Mouse (Mus musculus) heart, embryonic 11.5 days (tissue): ENCODE results near the gene Gm20388. TPM values are rescaled to one million over a fixed set of nuclear protein-coding genes. Genes with fewer than 3 reads are reported as not detected.

Experiments used
- ATAC-seq: fragments of 200-750 bp; cut with Nextera tagmentation; replicated peaks from 2 replicates; pipeline ENCODE4 v1.8.0; 2017; ENCODE audit warnings: moderate library complexity; ENCODE audit not compliant: insufficient number of reproducible peaks, low FRiP score, low TSS enrichment
- H3K27ac ChIP-seq: fragments of 300-500 bp; sonication (generic); 2 replicates; pipeline ENCODE4 v1.5.1; 2014; ENCODE audit warnings: mild to moderate bottlenecking, low read depth, low read length
- H3K27me3 ChIP-seq: fragments of 300-500 bp; sonication (generic); 2 replicates; pipeline ENCODE4 v1.6.1; 2014; ENCODE audit warnings: mild to moderate bottlenecking, low read length, mixed read lengths; ENCODE audit not compliant: control insufficient read depth, insufficient read depth
- H3K36me3 ChIP-seq: fragments of 300-500 bp; sonication (generic); 2 replicates; pipeline ENCODE4 v1.6.1; 2014; ENCODE audit warnings: mild to moderate bottlenecking, low read length, moderate library complexity, mixed read lengths; ENCODE audit not compliant: control insufficient read depth, insufficient read depth
- H3K4me1 ChIP-seq: fragments of 300-500 bp; sonication (generic); 2 replicates; pipeline ENCODE4 v1.6.1; 2014; ENCODE audit warnings: low read length; ENCODE audit not compliant: control insufficient read depth, insufficient read depth
- H3K4me2 ChIP-seq: fragments of 300-500 bp; sonication (generic); 2 replicates; pipeline ENCODE4 v1.6.1; 2014; ENCODE audit warnings: mild to moderate bottlenecking, moderate library complexity
- H3K4me3 ChIP-seq: fragments of 300-500 bp; sonication (generic); 2 replicates; pipeline ENCODE4 v1.5.1; 2014; ENCODE audit warnings: low read depth, low read length
- H3K9ac ChIP-seq: fragments of 300-500 bp; sonication (generic); 2 replicates; pipeline ENCODE4 v1.6.1; 2014; ENCODE audit warnings: mild to moderate bottlenecking, low read depth, low read length, moderate library complexity
- H3K9me3 ChIP-seq: fragments of 300-500 bp; sonication (generic); replicated peaks from 2 replicates; pipeline ENCODE4 v1.6.1; 2016; ENCODE audit warnings: low read length; ENCODE audit not compliant: control insufficient read depth
- WGBS: fragments of 180-500 bp; shearing (Covaris S2); extraction: QIAGEN DNeasy Blood & Tissue Kit; methylation state at CpG from one replicate; pipeline ENCODE4 v1.1.7; 2014; ENCODE audit not compliant: insufficient replicate concordance; 5-methylcytosine and 5-hydroxymethylcytosine counted together
- polyA plus RNA-seq: library from polyadenylated mRNA; unstranded; fragments of >200 nt; fragmentation: Nextera tagmentation; extraction: Ambion mirVana; gene quantifications from 2 replicates; pipeline ENCODE4 v1.2.1, GENCODE M21; 2014

Gene Gm20388
- polyA plus RNA-seq, 1 experiment from 2014 or later = 6.4 TPM

DNA sequence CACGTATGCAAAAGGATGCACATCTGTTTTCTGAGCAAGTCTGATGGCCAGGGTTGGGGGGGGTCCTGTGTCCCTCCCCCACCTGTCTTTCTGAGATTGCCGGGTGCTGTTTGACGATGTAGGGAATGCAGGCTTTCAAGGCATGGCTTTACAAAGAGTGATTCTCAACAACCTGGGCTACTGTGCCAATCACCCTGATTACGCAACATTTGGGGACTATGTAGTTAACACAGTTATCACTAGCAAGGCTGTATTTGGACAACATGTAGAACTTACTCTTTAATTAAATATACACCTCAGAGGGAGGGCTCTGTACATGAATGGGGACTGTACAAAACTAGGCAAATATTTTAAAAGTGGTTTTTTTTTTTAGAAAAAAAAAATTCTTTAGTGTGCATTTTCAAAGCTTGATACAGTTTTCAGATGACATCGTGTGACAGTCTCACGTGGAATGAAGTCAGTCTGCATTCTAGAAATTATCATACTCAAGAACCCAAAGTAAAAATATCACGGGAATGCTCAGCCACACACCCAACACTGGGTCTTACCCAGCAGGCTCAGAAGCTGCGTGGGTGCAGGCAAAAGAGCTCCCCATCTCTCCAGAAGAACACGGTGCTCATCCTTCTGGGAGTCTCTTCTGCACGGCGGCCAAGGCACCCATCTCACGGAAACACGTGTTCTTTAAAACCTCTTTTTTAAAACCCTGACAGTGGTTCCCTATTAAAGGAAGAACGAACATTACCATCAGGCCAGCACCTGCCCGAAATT, 3930.1 kb downstream of the Gm20388 start:
- Histone ChIP-seq H3K4me1 (no peaks in the 10 kb centered on the region), H3K9ac (no peak overlapping the region), H3K27me3 (no peaks in the 10 kb centered on the region), H3K27ac (no peak overlapping the region), H3K36me3 (peaks cover 4% of the 10 kb centered on the region; the same call in 1 of the 2 replicates), H3K4me2 (no peak overlapping the region), H3K4me3 (no peak overlapping the region), H3K9me3 (no peaks in the 10 kb centered on the region)
- no peak for ATAC-seq
- WGBS = 87% methylated on average over 15 of the region's 15 CpGs

- Histone ChIP-seq H3K4me2 (no peak overlapping the region), H3K27ac (no peak overlapping the region), H3K27me3 (no peaks in the 10 kb centered on the region), H3K9ac (no peak overlapping the region), H3K36me3 (peaks cover 4% of the 10 kb centered on the region; the same call in 1 of the 2 replicates), H3K4me3 (no peak overlapping the region), H3K4me1 (no peaks in the 10 kb centered on the region), H3K9me3 (no peaks in the 10 kb centered on the region)
- no peak for ATAC-seq
- 78% methylated on average over 12 of the region's 12 CpGs for WGBS
These were observed 3931.4 kb downstream of the Gm20388 start for GRCm38 (mm10) chr8:123842086-123842485.

DNA sequence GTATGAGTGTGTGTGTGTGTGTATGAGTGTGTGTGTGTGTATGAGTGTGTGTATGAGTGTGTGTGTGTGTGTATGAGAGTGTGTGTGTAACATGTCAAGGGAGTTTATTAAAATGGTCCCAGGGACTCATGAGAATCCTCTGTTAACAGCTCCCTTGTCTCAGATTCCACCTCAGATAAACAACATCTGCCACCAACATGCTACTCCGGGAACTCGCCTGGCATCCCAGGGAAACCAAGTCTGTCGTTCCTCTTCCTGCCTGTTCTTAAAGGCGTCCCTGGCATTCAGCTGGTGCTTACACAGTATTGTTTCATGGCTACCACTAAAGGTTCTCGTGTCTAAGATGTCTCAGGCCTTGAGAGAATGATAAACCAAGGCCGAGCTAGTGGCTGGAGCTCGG, 3933.7 kb downstream of the Gm20388 start:
- Histone ChIP-seq H3K9ac (no peak overlapping the region), H3K27ac (no peak overlapping the region), H3K4me2 (no peak overlapping the region), H3K9me3 (no peaks in the 10 kb centered on the region), H3K27me3 (no peaks in the 10 kb centered on the region), H3K4me1 (no peaks in the 10 kb centered on the region), H3K36me3 (no peaks in the 10 kb centered on the region), H3K4me3 (no peak overlapping the region)
- WGBS = 79% methylated on average over 7 of the region's 7 CpGs
- ATAC-seq = no peak

DNA sequence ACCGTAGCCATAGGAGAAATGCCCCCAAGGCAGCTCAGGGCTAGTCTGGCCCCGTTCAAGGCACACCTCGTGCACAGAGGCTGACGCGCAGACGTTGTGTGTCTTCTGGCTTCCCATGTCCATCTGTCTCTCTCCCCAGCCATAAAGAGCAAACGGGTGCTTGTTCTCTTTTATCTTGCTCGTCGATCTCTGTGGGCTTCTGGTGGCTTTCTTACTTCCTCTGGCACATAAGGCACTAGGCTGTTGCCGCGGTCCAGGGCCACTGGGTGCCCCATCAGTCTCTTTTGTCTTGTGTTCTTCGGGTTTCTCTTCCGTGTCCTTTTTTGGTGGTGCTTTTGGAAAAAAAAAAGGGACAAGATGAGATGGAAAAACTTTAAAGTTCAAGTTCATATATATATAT, 3934.5 kb downstream of the Gm20388 start:
- Histone ChIP-seq H3K27ac (no peak overlapping the region), H3K36me3 (no peaks in the 10 kb centered on the region), H3K9me3 (no peaks in the 10 kb centered on the region), H3K4me2 (no peak overlapping the region), H3K9ac (no peak overlapping the region), H3K4me3 (no peak overlapping the region), H3K4me1 (no peaks in the 10 kb centered on the region), H3K27me3 (no peaks in the 10 kb centered on the region)
- 84% methylated on average over 13 of the region's 13 CpGs for WGBS
- no peak for ATAC-seq

GRCm38 (mm10) chr8:123845991-123846390, 3935.3 kb downstream of the Gm20388 start:
- ATAC-seq = no peak
- 88% methylated on average over 10 of the region's 10 CpGs for WGBS

DNA sequence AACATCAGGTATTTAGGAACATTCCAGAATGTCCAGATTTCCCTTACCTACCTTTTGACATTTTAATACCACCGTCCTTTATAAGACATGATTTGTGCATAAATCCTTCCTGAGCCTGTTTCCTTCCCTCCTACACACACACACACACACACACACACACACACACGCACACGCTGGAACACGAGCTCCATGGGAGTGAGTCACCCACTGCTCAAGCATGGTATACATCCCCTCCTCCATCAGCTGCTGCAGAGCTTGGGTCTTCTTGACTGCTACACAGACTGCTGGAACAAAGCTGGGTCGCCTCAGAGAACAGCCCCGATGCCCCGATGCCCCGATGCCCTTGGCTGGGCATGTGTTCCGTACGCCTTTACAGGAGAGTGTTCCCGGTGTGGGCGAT, 3935.9 kb downstream of the Gm20388 start:
- H3K27me3 ChIP-seq = no peaks in the 10 kb centered on the region
- no peaks in the 10 kb centered on the region for H3K4me1 ChIP-seq
- no peaks in the 10 kb centered on the region for H3K36me3 ChIP-seq
- H3K9me3 ChIP-seq = no peaks in the 10 kb centered on the region
- no peak overlapping the region for H3K9ac ChIP-seq
- no peak overlapping the region for H3K4me3 ChIP-seq
- H3K4me2 ChIP-seq = no peak overlapping the region
- WGBS = 89% methylated on average over 12 of the region's 12 CpGs
- ATAC-seq = no peak
- H3K27ac ChIP-seq = no peak overlapping the region

More at GRCm38 (mm10) chr8:123845991-123846390, 3935.3 kb downstream of the Gm20388 start:
- Histone ChIP-seq H3K4me2 (no peak overlapping the region), H3K4me1 (no peaks in the 10 kb centered on the region), H3K27ac (no peak overlapping the region), H3K9me3 (no peaks in the 10 kb centered on the region), H3K9ac (no peak overlapping the region), H3K4me3 (no peak overlapping the region), H3K27me3 (no peaks in the 10 kb centered on the region), H3K36me3 (no peaks in the 10 kb centered on the region)

- no peaks in the 10 kb centered on the region for H3K27me3 ChIP-seq
- H3K27ac ChIP-seq = no peak overlapping the region
- H3K9me3 ChIP-seq = no peaks in the 10 kb centered on the region
- ATAC-seq = no peak
- H3K9ac ChIP-seq = no peak overlapping the region
- 68% methylated on average over 3 of the region's 3 CpGs for WGBS
- no peak overlapping the region for H3K4me2 ChIP-seq
- no peaks in the 10 kb centered on the region for H3K4me1 ChIP-seq
- no peaks in the 10 kb centered on the region for H3K36me3 ChIP-seq
- no peak overlapping the region for H3K4me3 ChIP-seq
These were observed 3936.9 kb downstream of the Gm20388 start for GRCm38 (mm10) chr8:123847546-123847945.

DNA sequence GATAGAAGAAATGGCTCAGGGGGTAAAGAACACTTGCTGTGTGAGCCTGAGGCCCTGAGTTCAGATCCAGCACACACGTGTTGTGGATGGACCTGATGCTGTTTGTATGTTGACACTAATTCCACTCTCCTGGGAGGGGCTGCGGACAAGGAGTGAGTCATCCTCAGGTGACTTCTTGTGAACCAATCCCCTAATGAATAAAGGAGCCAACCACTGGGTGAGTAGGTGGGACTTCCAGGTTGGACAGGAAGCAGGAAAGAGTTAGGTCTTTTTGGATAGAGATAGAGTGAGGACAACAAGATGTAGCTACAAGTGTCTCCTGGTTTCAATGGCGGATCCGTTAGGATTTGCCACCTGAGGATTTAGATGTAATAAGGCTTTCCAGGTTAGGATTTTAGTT, 3938.7 kb downstream of the Gm20388 start:
- Histone ChIP-seq H3K27me3 (no peaks in the 10 kb centered on the region), H3K4me3 (no peak overlapping the region), H3K4me1 (no peaks in the 10 kb centered on the region), H3K9ac (no peak overlapping the region), H3K9me3 (no peaks in the 10 kb centered on the region), H3K36me3 (no peaks in the 10 kb centered on the region), H3K4me2 (no peak overlapping the region), H3K27ac (no peak overlapping the region)
- no peak for ATAC-seq
- 77% methylated on average over 4 of the region's 4 CpGs for WGBS

- H3K9me3 ChIP-seq = no peaks in the 10 kb centered on the region
- WGBS = 74% methylated on average over 5 of the region's 5 CpGs
- no peaks in the 10 kb centered on the region for H3K36me3 ChIP-seq
- no peaks in the 10 kb centered on the region; the same call in 1 of the 2 replicates for H3K4me1 ChIP-seq
- H3K4me2 ChIP-seq = no peak overlapping the region
- no peak for ATAC-seq
- H3K27ac ChIP-seq = no peak overlapping the region
- no peak overlapping the region for H3K4me3 ChIP-seq
- no peak overlapping the region for H3K9ac ChIP-seq
- H3K27me3 ChIP-seq = no peaks in the 10 kb centered on the region
These were observed 3940.9 kb downstream of the Gm20388 start for GRCm38 (mm10) chr8:123851590-123851989.
